Mouse (Mus musculus) neural tube, embryonic 14.5 days (tissue): ENCODE measurements around the gene Abr. TPM values are rescaled to one million over a fixed set of nuclear protein-coding genes. Genes with fewer than 3 reads are reported as not detected.

Experiments used
- ATAC-seq: fragments of 200-750 bp; cut with Nextera tagmentation; 2 replicates; pipeline ENCODE4 v1.8.0; 2017; ENCODE audit warnings: low read depth, mild to moderate bottlenecking, moderate TSS enrichment, moderate library complexity
- H3K27ac ChIP-seq: fragments of 300-500 bp; sonication (generic); 2 replicates; pipeline ENCODE4 v1.5.1; 2014; ENCODE audit warnings: low read depth, mild to moderate bottlenecking, control low read depth, low read length, moderate library complexity, mixed read lengths
- H3K27me3 ChIP-seq: fragments of 300-500 bp; sonication (generic); 2 replicates; pipeline ENCODE4 v1.6.1; 2014; ENCODE audit warnings: low read length; ENCODE audit not compliant: control insufficient read depth, insufficient read depth
- H3K36me3 ChIP-seq: fragments of 300-500 bp; sonication (generic); 2 replicates; pipeline ENCODE4 v1.6.1; 2014; ENCODE audit warnings: low read length, mixed read lengths; ENCODE audit not compliant: control insufficient read depth, insufficient read depth
- H3K4me1 ChIP-seq: fragments of 300-500 bp; sonication (generic); 2 replicates; pipeline ENCODE4 v1.6.1; 2014; ENCODE audit warnings: low read length; ENCODE audit not compliant: control insufficient read depth, insufficient read depth
- H3K4me2 ChIP-seq: fragments of 300-500 bp; sonication (generic); 2 replicates; pipeline ENCODE4 v1.6.1; 2014; ENCODE audit warnings: mild to moderate bottlenecking, low read depth, low read length, control low read depth
- H3K4me3 ChIP-seq: fragments of 300-500 bp; sonication (generic); 2 replicates; pipeline ENCODE4 v1.5.1; 2014; ENCODE audit warnings: low read depth, low read length, control low read depth, mixed read lengths
- H3K9ac ChIP-seq: fragments of 300-500 bp; sonication (generic); replicated peaks from 2 replicates; pipeline ENCODE4 v1.6.1; 2014; ENCODE audit warnings: low read depth, mild to moderate bottlenecking, control low read depth, low read length, mixed read lengths
- H3K9me3 ChIP-seq: fragments of 300-500 bp; sonication (generic); 2 replicates; pipeline ENCODE4 v1.6.1; 2016; ENCODE audit warnings: low read length; ENCODE audit not compliant: control insufficient read depth
- WGBS: fragments of 180-500 bp; shearing (Covaris S2); extraction: QIAGEN DNeasy Blood & Tissue Kit; methylation state at CpG from one replicate; pipeline ENCODE4 v1.1.7; 2014; 5-methylcytosine and 5-hydroxymethylcytosine counted together
- polyA plus RNA-seq: library from polyadenylated mRNA; unstranded; fragments of >200 nt; fragmentation: Nextera tagmentation; extraction: Ambion mirVana; gene quantifications from 2 replicates; pipeline ENCODE4 v1.2.1, GENCODE M21; 2014

Abr gene
- polyA plus RNA-seq: 99.2 and 115 TPM in 2 replicates

- H3K4me2 ChIP-seq: peak within 1 kb of the TSS; percentile 100
- no peaks in the 10 kb centered on the region for H3K9me3 ChIP-seq
- no peak within 1 kb of the TSS for H3K27ac ChIP-seq
- under 1% methylated on average over 31 of the region's 31 CpGs for WGBS
- H3K4me1 ChIP-seq: peaks cover 9% of the 10 kb centered on the region
- peak within 1 kb of the TSS; percentile 53 for H3K4me3 ChIP-seq
- peak within 1 kb of the TSS; percentile 56 for H3K9ac ChIP-seq
- ATAC-seq: 0 out of 2 replicates have a peak, but pooled peaks have one; percentile 19
- H3K36me3 ChIP-seq: no peaks in the 10 kb centered on the region
- no peaks in the 10 kb centered on the region; the same call in none of the 2 replicates for H3K27me3 ChIP-seq
Measured at GRCm38 (mm10) chr11:76622152-76622565, at the start of gene Abr. Gene Abr, minus strand, starts transcription at chr11:76622314.

- H3K27ac ChIP-seq: no peak overlapping the region
- H3K4me3 ChIP-seq: no peak overlapping the region
- H3K9ac ChIP-seq: no peak overlapping the region
- 35% methylated on average over 4 of the region's 4 CpGs for WGBS
- no peaks in the 10 kb centered on the region for H3K9me3 ChIP-seq
- no peak overlapping the region for H3K4me2 ChIP-seq
- peaks cover 4% of the 10 kb centered on the region; the same call in 1 of the 2 replicates for H3K4me1 ChIP-seq
- peaks cover 13% of the 10 kb centered on the region for H3K27me3 ChIP-seq
- ATAC-seq: no peak
- no peaks in the 10 kb centered on the region for H3K36me3 ChIP-seq
Measured at GRCm38 (mm10) chr11:76667807-76668206, 45.7 kb upstream of the Abr start.

GRCm38 (mm10) chr11:76666002-76666649 lies 44.0 kb upstream of the Abr start:
- Histone ChIP-seq H3K9ac (peak overlapping the region; percentile 66), H3K36me3 (no peaks in the 10 kb centered on the region), H3K4me1 (0 out of 2 replicates have a peak, but pooled peaks cover 4% of the 10 kb centered on the region), H3K4me3 (peak overlapping the region; percentile 35), H3K4me2 (peak overlapping the region; percentile 68), H3K27ac (peak overlapping the region; percentile 30; the same call in 1 of the 2 replicates), H3K27me3 (no peaks in the 10 kb centered on the region; the same call in 1 of the 2 replicates), H3K9me3 (no peaks in the 10 kb centered on the region)
- ATAC-seq: no peak
- WGBS: 9% methylated on average over 35 of the region's 35 CpGs

- no peaks in the 10 kb centered on the region for H3K27me3 ChIP-seq
- H3K4me1 ChIP-seq: peaks cover 10% of the 10 kb centered on the region
- H3K9me3 ChIP-seq: no peaks in the 10 kb centered on the region
- WGBS: 68% methylated on average over 7 of the region's 7 CpGs
- no peak for ATAC-seq
- no peaks in the 10 kb centered on the region for H3K36me3 ChIP-seq
- no peak overlapping the region for H3K27ac ChIP-seq
- H3K4me3 ChIP-seq: no peak overlapping the region
- H3K4me2 ChIP-seq: no peak overlapping the region
- no peak overlapping the region for H3K9ac ChIP-seq
Measured at GRCm38 (mm10) chr11:76661790-76662468, 39.8 kb upstream of the Abr start.

GRCm38 (mm10) chr11:76659138-76659930 lies 37.2 kb upstream of the Abr start:
- 0 out of 2 replicates have a peak, but pooled peaks have one; percentile 38 for ATAC-seq
- no peak overlapping the region for H3K4me3 ChIP-seq
- no peak overlapping the region for H3K4me2 ChIP-seq
- 23% methylated on average over 14 of the region's 14 CpGs for WGBS
- no peaks in the 10 kb centered on the region for H3K9me3 ChIP-seq
- no peaks in the 10 kb centered on the region for H3K27me3 ChIP-seq
- H3K9ac ChIP-seq: 0 out of 2 replicates have a peak overlapping the region, but pooled peaks have one; percentile 3
- no peak overlapping the region for H3K27ac ChIP-seq
- H3K4me1 ChIP-seq: peaks cover 6% of the 10 kb centered on the region
- H3K36me3 ChIP-seq: no peaks in the 10 kb centered on the region

GRCm38 (mm10) chr11:76657450-76657970 lies 35.4 kb upstream of the Abr start:
- Histone ChIP-seq H3K9me3 (no peaks in the 10 kb centered on the region), H3K9ac (no peak overlapping the region), H3K4me3 (no peak overlapping the region), H3K27me3 (no peaks in the 10 kb centered on the region), H3K27ac (no peak overlapping the region), H3K36me3 (no peaks in the 10 kb centered on the region), H3K4me2 (no peak overlapping the region), H3K4me1 (peaks cover 6% of the 10 kb centered on the region)
- no peak for ATAC-seq
- WGBS: 37% methylated on average over 4 of the region's 4 CpGs

- Histone ChIP-seq H3K4me2 (no peak overlapping the region), H3K4me1 (peaks cover 6% of the 10 kb centered on the region), H3K9ac (no peak overlapping the region), H3K4me3 (no peak overlapping the region), H3K27me3 (no peaks in the 10 kb centered on the region), H3K36me3 (no peaks in the 10 kb centered on the region), H3K27ac (no peak overlapping the region), H3K9me3 (no peaks in the 10 kb centered on the region)
- WGBS: 9% methylated on average over 10 of the region's 10 CpGs
- no peak for ATAC-seq
Measured at GRCm38 (mm10) chr11:76655106-76655505, 33.0 kb upstream of the Abr start.

- Histone ChIP-seq H3K27ac (0 out of 2 replicates have a peak overlapping the region, but pooled peaks have one; percentile 44), H3K27me3 (no peaks in the 10 kb centered on the region), H3K4me1 (no peaks in the 10 kb centered on the region), H3K4me3 (no peak overlapping the region), H3K4me2 (no peak overlapping the region), H3K36me3 (no peaks in the 10 kb centered on the region), H3K9me3 (no peaks in the 10 kb centered on the region), H3K9ac (no peak overlapping the region)
- ATAC-seq: peak; percentile 78
- WGBS: 28% methylated on average over 3 of the region's 3 CpGs
Measured at GRCm38 (mm10) chr11:76652838-76653334, 30.8 kb upstream of the Abr start.
